Mouse (Mus musculus) neural tube, embryonic 14.5 days (tissue): Measurements from ENCODE around the gene March9. TPM values are rescaled to one million over a fixed set of nuclear protein-coding genes. Genes with fewer than 3 reads are reported as not detected.

ENCODE experiments used
- ATAC-seq: fragments of 200-750 bp; cut with Nextera tagmentation; 2 replicates; pipeline ENCODE4 v1.8.0; 2017; ENCODE audit warnings: low read depth, mild to moderate bottlenecking, moderate TSS enrichment, moderate library complexity
- H3K27ac ChIP-seq: fragments of 300-500 bp; sonication (generic); 2 replicates; pipeline ENCODE4 v1.5.1; 2014; ENCODE audit warnings: low read depth, mild to moderate bottlenecking, control low read depth, low read length, moderate library complexity, mixed read lengths
- H3K27me3 ChIP-seq: fragments of 300-500 bp; sonication (generic); 2 replicates; pipeline ENCODE4 v1.6.1; 2014; ENCODE audit warnings: low read length; ENCODE audit not compliant: control insufficient read depth, insufficient read depth
- H3K36me3 ChIP-seq: fragments of 300-500 bp; sonication (generic); 2 replicates; pipeline ENCODE4 v1.6.1; 2014; ENCODE audit warnings: low read length, mixed read lengths; ENCODE audit not compliant: control insufficient read depth, insufficient read depth
- H3K4me1 ChIP-seq: fragments of 300-500 bp; sonication (generic); 2 replicates; pipeline ENCODE4 v1.6.1; 2014; ENCODE audit warnings: low read length; ENCODE audit not compliant: control insufficient read depth, insufficient read depth
- H3K4me2 ChIP-seq: fragments of 300-500 bp; sonication (generic); 2 replicates; pipeline ENCODE4 v1.6.1; 2014; ENCODE audit warnings: mild to moderate bottlenecking, low read depth, low read length, control low read depth
- H3K4me3 ChIP-seq: fragments of 300-500 bp; sonication (generic); 2 replicates; pipeline ENCODE4 v1.5.1; 2014; ENCODE audit warnings: low read depth, low read length, control low read depth, mixed read lengths
- H3K9ac ChIP-seq: fragments of 300-500 bp; sonication (generic); replicated peaks from 2 replicates; pipeline ENCODE4 v1.6.1; 2014; ENCODE audit warnings: low read depth, mild to moderate bottlenecking, control low read depth, low read length, mixed read lengths
- H3K9me3 ChIP-seq: fragments of 300-500 bp; sonication (generic); 2 replicates; pipeline ENCODE4 v1.6.1; 2016; ENCODE audit warnings: low read length; ENCODE audit not compliant: control insufficient read depth
- WGBS: fragments of 180-500 bp; shearing (Covaris S2); extraction: QIAGEN DNeasy Blood & Tissue Kit; methylation state at CpG from one replicate; pipeline ENCODE4 v1.1.7; 2014; 5-methylcytosine and 5-hydroxymethylcytosine counted together
- polyA plus RNA-seq: library from polyadenylated mRNA; unstranded; fragments of >200 nt; fragmentation: Nextera tagmentation; extraction: Ambion mirVana; gene quantifications from 2 replicates; pipeline ENCODE4 v1.2.1, GENCODE M21; 2014

March9 gene
- polyA plus RNA-seq, 1 experiment from 2014 or later, result 13.2 TPM

DNA sequence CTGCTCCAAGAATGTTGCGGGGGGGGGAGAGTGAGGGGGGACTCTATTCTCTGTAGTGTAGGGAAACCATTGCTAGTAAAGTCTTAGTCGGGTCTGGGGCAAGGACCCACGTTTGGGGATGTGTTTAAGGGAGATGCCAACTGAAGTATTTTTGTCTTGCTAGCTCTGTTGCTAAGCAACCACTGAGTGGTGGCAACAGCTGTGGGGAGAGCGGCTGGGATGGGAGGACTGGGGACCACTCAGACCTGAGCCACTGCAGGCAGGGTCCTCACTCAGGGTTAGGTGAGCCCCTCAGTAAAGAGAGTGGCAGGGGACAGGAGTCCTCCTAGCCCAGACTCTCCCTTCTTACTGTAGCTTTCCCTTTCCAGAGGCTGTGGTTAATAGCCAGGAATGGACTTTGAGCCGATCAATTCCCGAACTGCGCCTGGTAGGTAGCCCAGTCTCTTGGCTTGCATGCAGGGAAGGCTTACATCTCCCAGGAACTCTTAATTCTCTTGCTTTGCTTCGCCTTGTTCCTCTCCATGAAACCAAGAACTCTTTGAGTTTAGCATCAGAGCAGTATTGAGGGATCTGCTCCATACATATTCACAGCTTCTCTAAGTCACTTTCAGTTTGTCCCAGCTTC, 22.1 kb upstream of the March9 start:
- H3K9me3 ChIP-seq, result no peaks in the 10 kb centered on the region
- ATAC-seq, result peak; percentile 3; the same call in 1 of the 2 replicates
- H3K27ac ChIP-seq, result no peak overlapping the region
- 31% methylated on average over 8 of the region's 8 CpGs for WGBS
- H3K4me1 ChIP-seq, result peaks cover 31% of the 10 kb centered on the region
- H3K9ac ChIP-seq, result no peak overlapping the region
- peaks cover 12% of the 10 kb centered on the region; the same call in 1 of the 2 replicates for H3K36me3 ChIP-seq
- H3K4me3 ChIP-seq, result peak overlapping the region; percentile 80
- peak overlapping the region; percentile 91 for H3K4me2 ChIP-seq
- H3K27me3 ChIP-seq, result 0 out of 2 replicates have a peak, but pooled peaks cover 8% of the 10 kb centered on the region

DNA sequence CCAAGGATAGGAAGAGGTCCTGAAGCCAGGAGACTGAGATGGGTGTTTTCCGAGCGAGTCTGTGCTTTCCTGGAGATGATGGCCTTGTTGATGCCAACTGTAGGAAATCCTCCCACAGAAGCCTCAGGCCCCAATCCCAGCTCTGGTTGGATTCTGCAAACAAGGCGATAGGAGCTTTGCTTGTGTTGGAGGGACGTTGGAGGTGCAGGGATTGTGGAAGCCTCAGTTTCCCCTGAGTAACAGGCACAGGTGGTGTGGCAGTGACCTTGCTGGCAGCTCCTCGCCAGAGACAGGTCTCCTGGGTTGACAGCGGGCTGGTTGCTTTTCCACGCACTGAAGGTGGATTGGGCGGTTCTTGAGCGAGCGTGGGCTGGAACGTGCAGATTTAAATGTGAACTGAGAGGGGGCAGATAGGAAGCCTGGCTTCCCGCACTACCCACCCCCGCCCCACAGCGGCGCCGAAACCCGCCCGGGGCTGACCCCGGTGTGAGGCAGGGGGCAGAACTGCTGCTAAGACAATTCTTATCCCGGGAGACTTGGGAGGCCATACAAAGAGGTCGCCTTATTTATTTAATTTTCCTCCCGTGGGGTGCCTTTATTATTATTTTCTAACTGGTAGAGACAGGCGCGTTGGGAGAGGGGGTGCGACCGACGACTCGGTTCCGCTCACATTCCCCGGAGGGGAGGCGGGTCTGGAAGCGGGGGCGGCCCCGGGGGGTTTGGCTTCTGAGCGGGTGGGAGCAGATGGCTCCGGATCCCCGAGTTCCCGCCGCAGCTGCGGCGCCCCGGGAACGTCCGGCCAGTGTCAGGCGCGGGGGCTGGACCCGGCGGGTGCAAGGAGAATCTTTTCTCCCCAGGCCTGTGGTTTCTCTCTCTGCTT, 21.2 kb upstream of the March9 start:
- 2% methylated on average over 48 of the region's 48 CpGs for WGBS
- Histone ChIP-seq H3K36me3 (peaks cover 10% of the 10 kb centered on the region; the same call in 1 of the 2 replicates), H3K4me2 (peak overlapping the region; percentile 91), H3K27ac (no peak overlapping the region), H3K9me3 (no peaks in the 10 kb centered on the region), H3K4me1 (peaks cover 31% of the 10 kb centered on the region), H3K4me3 (peak overlapping the region; percentile 80), H3K9ac (peak overlapping the region; percentile 60), H3K27me3 (0 out of 2 replicates have a peak, but pooled peaks cover 8% of the 10 kb centered on the region)
- ATAC-seq, result no peak

DNA sequence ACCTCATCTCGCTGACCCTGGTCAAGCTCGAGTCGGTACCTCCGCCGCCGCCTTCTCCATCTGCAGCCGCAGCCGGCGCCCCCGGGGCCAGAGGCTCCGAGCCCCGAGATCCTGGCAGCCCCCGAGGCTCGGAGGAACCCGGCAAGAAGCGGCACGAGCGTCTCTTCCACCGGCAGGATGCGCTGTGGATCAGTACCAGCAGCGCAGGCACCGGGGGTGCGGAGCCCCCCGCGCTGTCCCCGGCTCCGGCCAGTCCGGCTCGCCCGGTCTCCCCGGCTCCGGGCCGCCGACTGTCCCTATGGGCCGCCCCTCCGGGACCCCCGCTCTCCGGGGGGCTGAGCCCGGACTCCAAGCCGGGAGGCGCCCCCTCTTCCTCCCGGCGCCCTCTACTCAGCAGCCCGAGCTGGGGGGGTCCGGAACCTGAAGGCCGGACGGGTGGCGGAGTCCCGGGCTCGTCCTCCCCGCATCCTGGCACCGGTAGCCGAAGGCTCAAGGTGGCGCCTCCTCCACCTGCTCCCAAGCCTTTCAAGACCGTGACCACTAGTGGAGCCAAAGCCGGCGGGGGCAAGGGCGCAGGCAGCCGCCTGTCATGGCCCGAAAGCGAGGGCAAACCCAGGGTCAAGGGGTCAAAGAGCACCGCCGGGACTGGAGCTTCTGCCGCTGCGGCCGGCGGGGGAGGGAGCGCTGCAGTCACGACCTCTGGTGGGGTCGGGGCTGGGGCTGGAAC, 19.8 kb upstream of the March9 start:
- Histone ChIP-seq H3K36me3 (peaks cover 10% of the 10 kb centered on the region; the same call in 1 of the 2 replicates), H3K9ac (peak overlapping the region; percentile 93), H3K27me3 (0 out of 2 replicates have a peak, but pooled peaks cover 8% of the 10 kb centered on the region), H3K4me3 (peak overlapping the region; percentile 80), H3K4me1 (peaks cover 31% of the 10 kb centered on the region), H3K27ac (peak overlapping the region; percentile 80), H3K4me2 (peak overlapping the region; percentile 91), H3K9me3 (no peaks in the 10 kb centered on the region)
- 0 out of 2 replicates have a peak, but pooled peaks have one; percentile 10 for ATAC-seq
- 2% methylated on average over 28 of the region's 70 CpGs for WGBS

DNA sequence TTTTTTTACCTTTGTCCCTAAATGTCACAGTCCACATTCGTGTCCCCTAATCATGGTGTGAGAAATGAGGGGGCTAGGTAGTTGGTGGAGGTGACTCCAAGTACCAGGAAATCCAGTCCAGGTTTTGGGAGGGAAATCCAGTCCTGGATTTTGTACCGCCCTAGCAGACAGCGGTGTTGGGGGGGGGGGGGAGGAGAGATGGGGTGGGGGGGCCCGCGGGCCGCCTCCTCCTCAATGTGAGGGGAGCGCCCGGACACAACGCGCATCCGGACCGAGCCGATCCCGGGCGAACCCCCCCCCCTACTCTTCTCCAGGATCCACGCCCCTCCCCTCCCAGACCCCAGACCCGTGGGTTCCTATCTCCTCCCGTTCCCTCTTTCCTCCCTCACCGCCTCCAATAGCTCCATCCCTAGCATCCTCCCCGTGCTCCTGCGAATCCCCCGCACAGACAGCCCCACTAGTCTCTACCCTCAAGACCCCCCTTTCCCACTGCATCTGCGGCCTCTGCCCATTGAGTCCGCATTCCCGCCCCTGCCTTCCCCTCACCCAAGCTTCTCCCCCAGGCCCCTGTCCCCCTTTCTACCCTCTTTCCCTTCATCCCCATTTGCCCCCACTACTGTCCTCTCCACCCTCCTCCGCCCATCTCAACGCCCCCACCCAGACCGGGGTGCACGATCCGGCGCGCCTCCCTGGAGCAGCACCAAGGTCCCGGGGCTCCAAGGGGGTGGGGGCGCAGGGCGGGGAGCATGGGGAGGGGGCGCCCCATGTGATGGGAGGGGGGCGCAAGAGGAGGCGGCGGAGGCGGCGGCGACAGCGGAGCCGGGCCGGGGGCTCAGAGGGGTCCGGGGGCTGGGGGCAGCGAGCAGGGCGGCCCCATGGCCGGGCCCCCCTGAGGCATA, 18.9 kb upstream of the March9 start:
- 2% methylated on average over 34 of the region's 49 CpGs for WGBS
- ATAC-seq, result peak; percentile 79
- Histone ChIP-seq H3K27me3 (0 out of 2 replicates have a peak, but pooled peaks cover 8% of the 10 kb centered on the region), H3K4me2 (peak overlapping the region; percentile 91), H3K27ac (peak overlapping the region; percentile 80), H3K36me3 (0 out of 2 replicates have a peak, but pooled peaks cover 6% of the 10 kb centered on the region), H3K9me3 (no peaks in the 10 kb centered on the region), H3K9ac (peak overlapping the region; percentile 93), H3K4me3 (peak overlapping the region; percentile 80), H3K4me1 (peaks cover 31% of the 10 kb centered on the region)

DNA sequence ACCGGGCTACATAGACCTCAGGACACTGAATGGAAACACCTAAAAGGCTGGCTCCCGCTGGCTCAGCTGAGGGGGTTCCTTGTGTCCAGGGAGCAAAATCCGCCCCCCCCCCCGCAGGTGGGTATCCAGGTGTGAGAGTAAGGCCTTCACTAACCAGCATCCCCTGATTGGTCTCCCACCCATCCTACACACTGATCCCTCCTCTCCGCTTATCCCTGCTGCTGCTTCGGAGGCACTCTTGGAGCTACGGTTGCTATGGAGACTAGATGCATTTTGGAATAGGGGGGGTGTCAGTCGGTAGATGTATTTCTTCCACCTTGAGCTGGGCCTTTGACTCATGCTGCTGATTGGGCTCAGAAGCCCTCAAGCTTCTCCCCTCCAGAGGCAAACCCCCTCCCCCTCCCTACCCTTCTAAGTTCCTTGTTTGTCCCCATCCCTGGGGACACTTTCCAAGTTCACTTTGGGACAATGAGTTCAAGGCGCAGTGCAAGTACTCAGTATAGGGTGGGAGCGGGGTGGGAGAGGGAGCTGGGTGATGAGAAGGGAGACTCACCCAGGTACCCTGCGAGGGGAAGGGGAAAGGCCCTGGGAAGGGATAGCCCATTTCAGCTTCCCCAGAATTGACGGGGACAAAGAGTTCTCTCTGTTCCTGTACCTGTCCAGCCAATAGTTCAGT, 18.2 kb upstream of the March9 start:
- Histone ChIP-seq H3K4me1 (peaks cover 31% of the 10 kb centered on the region), H3K27ac (peak overlapping the region; percentile 24; the same call in 1 of the 2 replicates), H3K9ac (0 out of 2 replicates have a peak overlapping the region, but pooled peaks have one; percentile 17), H3K36me3 (0 out of 2 replicates have a peak, but pooled peaks cover under 1% of the 10 kb centered on the region), H3K4me3 (peak overlapping the region; percentile 80), H3K9me3 (no peaks in the 10 kb centered on the region), H3K4me2 (peak overlapping the region; percentile 91), H3K27me3 (0 out of 2 replicates have a peak, but pooled peaks cover 7% of the 10 kb centered on the region)
- WGBS, result 3% methylated on average over 12 of the region's 12 CpGs
- peak; percentile 42; the same call in 1 of the 2 replicates for ATAC-seq

DNA sequence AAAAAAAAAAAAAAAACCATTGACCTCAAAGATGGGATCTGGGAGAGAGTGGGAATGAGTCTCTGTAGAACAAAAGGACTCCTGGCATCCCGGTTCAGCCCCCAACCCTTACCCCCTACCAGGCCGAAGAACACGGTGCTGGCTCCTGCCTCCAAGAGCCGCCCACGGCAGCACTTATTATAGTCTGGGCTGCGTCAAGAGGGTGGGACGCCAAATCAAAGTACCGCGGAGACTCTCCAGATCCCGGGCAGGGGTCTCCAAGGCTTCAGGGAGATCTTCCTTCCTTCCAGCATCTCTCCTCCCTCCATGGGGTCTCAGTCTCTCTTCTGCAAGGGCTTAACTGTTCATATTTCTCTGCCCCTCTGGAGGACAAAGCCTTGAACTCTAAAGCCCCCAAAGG, 17.5 kb upstream of the March9 start:
- H3K4me1 ChIP-seq, result peaks cover 31% of the 10 kb centered on the region
- H3K9me3 ChIP-seq, result no peaks in the 10 kb centered on the region
- H3K9ac ChIP-seq, result 0 out of 2 replicates have a peak overlapping the region, but pooled peaks have one; percentile 17
- peak overlapping the region; percentile 24; the same call in 1 of the 2 replicates for H3K27ac ChIP-seq
- WGBS, result 4% methylated on average over 10 of the region's 10 CpGs
- 0 out of 2 replicates have a peak, but pooled peaks cover 4% of the 10 kb centered on the region for H3K27me3 ChIP-seq
- H3K4me3 ChIP-seq, result peak overlapping the region; percentile 80
- ATAC-seq, result no peak
- H3K4me2 ChIP-seq, result peak overlapping the region; percentile 91
- no peaks in the 10 kb centered on the region for H3K36me3 ChIP-seq

DNA sequence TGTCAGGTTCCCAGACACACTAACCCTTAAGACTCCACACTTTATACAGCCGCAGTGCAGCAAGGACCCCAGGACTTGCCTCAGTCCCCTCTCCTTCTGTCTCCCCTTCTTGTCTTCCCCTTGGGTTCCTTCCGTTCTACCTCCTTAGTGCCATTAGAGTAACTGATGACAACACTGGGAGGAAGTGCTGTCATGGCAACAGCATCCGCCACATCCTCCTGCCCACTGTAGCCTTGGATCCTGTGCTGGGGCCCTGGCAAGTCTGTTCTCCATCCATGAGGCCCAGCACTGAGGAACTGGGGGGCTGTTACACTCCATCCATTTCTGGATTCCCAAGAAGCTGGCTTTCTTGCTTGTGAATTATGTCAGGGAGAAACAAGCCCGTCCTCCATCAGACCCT, 16.1 kb upstream of the March9 start:
- peaks cover 22% of the 10 kb centered on the region for H3K4me1 ChIP-seq
- no peak overlapping the region for H3K9ac ChIP-seq
- H3K4me3 ChIP-seq, result no peak overlapping the region
- no peaks in the 10 kb centered on the region for H3K9me3 ChIP-seq
- no peaks in the 10 kb centered on the region for H3K36me3 ChIP-seq
- no peak for ATAC-seq
- H3K4me2 ChIP-seq, result no peak overlapping the region
- WGBS, result 29% methylated on average over 4 of the region's 4 CpGs
- 0 out of 2 replicates have a peak, but pooled peaks cover 4% of the 10 kb centered on the region for H3K27me3 ChIP-seq
- H3K27ac ChIP-seq, result no peak overlapping the region
